Mouse (Mus musculus) bone marrow, adult 2 months (tissue): Measurements from ENCODE around the gene Fam107b.

Experiments used
- CTCF ChIP-seq: fragments of 200-500 bp; IDR thresholded peaks from 2 replicates; pipeline ENCODE4 v1.5.1; 2011; ENCODE audit warnings: low read length, control low read depth; ENCODE audit not compliant: control insufficient read depth, insufficient read depth
- POLR2A ChIP-seq: fragments of 200-500 bp; IDR thresholded peaks from 2 replicates; pipeline ENCODE4 v1.6.1; 2011; ENCODE audit warnings: low read depth, mild to moderate bottlenecking, control low read depth, low read length, borderline replicate concordance; ENCODE audit not compliant: control insufficient read depth

DNA sequence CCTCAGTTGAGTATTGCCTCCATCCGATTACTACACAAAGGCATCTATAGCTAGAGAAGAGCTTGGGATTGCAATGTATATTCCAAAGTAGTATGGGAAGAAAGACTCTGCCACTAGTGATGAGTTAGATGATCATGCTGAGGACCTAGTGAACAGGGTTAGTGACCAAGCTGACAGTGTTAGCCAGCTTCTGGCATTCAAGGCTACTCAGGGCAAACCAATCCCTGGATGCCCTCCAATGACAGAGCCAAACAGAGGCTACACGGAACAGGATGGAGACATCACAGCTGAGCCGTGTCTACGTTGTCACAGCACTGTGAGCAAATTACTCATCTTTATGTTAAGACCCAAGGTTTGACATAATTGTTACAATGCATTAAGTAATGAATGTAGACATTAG, 138.3 kb downstream of the Fam107b start:
- TF ChIP-seq CTCF = no peak
- no peak for TF ChIP-seq POLR2A
